Mouse (Mus musculus): Measurements from ENCODE around the gene Ltbp3.

DNA sequence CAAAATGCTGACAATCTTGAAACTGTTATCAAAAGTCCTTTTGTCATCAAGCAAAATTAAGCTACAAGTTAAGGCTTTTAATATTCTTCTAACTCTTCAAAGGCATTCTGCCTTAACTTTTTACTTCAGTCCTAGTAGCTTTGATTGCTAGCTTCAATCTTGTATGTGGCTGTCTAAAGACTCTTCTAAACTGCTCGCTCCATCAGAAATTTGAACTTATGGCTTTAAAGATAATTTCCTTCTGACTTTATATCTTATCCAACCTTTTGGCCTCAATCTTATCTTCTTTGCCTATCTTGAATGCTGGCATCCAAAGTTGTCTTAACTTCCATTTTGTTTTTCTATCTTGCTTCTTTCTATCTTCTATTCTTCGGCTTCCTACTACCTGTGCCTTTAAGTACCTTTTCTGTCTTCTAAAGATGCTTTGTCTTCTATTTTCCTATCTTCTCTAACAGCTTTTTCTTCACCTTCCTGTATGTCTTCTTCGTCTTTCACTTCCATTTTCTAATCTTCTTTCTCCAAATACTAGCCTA, 60.8 kb downstream of the Ltbp3 start:
- TF ChIP-seq CTCF (IDR thresholded peaks at IDR 0.05; ENCODE audit: low read depth) (no peak), EP300 (IDR thresholded peaks at IDR 0.05; ENCODE audit: low read depth) (peak; percentile 5; the same call in 1 of the 2 replicates)

All from heart, postnatal 0 days (tissue).